Mouse (Mus musculus): ENCODE data around the gene Nfe2l1.
"Not testable (repeated sequence)": the region's sequence is repeated elsewhere in the genome, so short reads cannot be mapped to it uniquely, and the experiment has no call there.

Gene Nfe2l1

GRCm38 (mm10) chr11:96821956-96822355 is 7.8 kb downstream of the Nfe2l1 start:
- no peak for DNase-seq (ENCODE audit: low spot score in 2 of 2)

- no peak for DNase-seq (ENCODE audit: low spot score in 2 of 2)
Observed at GRCm38 (mm10) chr11:96818128-96818710, 11.5 kb downstream of the Nfe2l1 start.

- no peak for DNase-seq (ENCODE audit: low spot score in 2 of 2)
Observed at GRCm38 (mm10) chr11:96816979-96817378, 12.8 kb downstream of the Nfe2l1 start.

DNA sequence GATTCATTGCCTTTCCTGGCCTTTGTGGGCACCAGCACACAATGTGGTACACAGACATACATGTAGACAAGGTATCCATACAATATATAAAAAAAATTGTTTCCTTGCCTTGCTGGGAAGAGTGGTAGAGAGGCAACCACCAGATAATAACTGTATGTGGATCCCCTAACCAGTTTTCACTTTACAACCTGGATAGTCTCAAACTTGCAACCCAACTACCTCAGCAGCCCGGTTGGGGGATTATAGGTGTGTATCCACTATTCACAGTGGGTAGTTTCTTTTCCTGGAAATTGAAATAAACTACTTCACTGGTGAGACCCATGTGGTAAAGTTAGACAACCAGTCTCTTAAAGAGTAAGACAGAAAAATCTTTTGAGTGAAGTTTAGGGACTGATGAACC is 13.3 kb downstream of the Nfe2l1 start:
- no peak for DNase-seq (ENCODE audit: low spot score in 2 of 2)

DNA sequence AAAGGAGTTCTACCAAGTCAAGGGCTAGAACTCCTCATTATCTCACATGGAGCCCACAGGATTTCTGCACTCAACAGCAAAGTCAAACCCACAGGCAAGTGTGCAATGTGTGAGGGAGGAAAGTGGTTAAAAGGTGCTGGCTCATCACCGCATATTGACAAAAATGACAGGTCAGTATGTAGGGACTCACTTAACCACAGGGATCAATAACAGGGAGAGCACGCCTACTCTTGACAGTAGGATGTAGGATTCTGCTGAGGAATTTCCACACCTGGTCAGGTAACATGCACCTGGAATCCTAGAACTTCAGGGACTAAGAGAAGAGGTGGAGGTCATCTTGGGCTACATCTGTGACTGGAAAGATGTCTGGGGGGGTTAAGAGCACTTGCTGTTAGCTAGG is 13.9 kb downstream of the Nfe2l1 start:
- no peak for DNase-seq (ENCODE audit: low spot score in 2 of 2)

DNA sequence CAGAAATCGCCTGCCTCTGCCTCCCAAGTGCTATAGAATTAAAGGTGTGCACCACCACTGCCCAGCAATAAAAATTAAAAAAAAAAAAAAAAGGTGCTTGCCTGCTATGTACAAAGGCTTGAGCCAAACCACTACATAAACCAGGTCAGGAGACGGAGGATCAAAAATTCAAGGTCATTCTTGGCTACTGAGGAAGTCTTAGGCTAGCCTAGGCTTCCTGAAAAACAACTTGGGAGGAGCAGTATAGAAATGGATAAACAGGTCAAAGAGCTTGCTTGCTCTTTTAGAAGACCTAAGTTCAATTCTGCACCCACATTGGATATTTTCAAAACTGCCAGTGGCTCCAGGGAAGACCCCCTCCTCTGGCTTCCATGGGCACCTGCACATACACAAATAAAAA is 15.3 kb downstream of the Nfe2l1 start:
- no peak for DNase-seq (ENCODE audit: low spot score in 2 of 2)

DNA sequence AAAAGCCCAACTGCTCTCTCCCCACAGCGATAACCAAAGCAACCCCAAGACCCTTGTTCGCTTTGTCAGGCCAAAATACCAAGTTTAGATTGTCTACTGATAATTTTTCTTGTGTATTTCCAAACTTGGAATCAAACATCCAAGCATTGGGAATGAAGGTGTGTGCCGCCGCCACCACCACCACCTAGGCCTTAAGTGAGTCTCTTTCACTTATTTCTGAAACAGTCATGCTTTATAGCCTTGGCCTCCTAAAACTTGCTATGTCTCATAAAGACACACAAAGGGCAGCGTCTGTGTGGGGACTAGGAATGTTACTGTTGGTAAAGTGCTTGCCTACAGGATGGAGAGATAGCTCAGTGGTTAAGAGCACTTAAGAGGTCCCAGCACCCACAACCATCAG is 15.8 kb downstream of the Nfe2l1 start:
- no peak for DNase-seq (ENCODE audit: low spot score in 2 of 2)

- DNase-seq (ENCODE audit: low spot score in 2 of 2), result no peak
Observed at GRCm38 (mm10) chr11:96813455-96813854, 16.3 kb downstream of the Nfe2l1 start.

- DNase-seq (ENCODE audit: low spot score in 2 of 2), result not testable (repeated sequence)
Observed at GRCm38 (mm10) chr11:96811188-96811587, 18.6 kb downstream of the Nfe2l1 start.

DNA sequence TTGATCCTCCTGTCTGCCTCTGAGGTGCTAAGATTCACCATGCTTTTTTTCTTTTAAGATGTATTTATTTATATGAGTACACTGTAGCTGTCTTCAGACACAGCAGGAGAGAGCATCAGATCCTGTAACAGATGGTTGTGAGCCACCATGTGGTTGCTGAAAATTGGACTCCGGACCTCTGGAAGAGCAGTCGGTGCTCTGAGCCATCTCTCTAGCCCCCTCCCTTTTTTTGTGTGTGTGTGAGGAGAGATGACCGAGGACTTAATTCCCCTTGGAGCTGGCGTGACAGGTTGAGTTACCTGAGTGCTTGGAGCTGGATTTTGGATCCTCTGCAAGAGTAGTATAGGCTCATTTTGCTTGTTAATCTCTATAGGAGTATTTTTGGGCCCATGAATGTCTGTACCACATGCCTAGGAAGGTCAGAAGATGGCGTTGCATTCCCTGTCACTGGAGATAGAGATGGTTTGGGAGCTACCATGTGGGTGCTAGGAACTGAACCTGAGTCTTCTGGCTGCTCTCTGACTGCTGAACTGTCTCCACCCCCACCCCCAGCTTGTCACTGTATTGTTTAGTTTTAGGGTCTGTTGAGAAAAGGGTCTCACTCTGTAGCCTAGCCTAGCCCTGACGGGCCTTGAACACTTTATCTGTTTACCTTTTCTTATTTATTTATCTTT is 20.1 kb downstream of the Nfe2l1 start:
- DNase-seq (ENCODE audit: low spot score in 2 of 2), result no peak

DNA sequence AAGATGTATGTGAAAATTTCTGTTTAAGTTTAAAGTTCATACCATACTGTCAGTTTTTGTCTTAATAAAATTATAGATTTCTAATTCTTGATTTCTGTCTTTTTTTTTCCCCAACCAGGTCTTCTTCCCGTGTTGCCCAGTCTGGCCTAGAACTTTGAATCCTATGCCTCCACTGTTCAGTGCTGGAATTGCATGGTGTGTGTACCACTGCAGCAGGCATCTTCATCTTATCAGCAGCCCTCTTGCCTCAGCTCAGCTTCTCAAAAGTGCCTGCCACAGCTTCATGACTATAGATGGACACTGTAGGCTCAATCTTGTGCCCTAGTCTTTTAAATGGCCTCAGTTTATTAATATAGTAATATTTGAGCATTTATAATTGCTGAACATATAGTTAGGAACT is 21.7 kb downstream of the Nfe2l1 start:
- no peak for DNase-seq (ENCODE audit: low spot score in 2 of 2)

GRCm38 (mm10) chr11:96805606-96806005 is 24.2 kb downstream of the Nfe2l1 start:
- no peak for DNase-seq (ENCODE audit: low spot score in 2 of 2)

GRCm38 (mm10) chr11:96799511-96799910 is 30.3 kb downstream of the Nfe2l1 start:
- no peak for DNase-seq (ENCODE audit: low spot score in 2 of 2)

DNA sequence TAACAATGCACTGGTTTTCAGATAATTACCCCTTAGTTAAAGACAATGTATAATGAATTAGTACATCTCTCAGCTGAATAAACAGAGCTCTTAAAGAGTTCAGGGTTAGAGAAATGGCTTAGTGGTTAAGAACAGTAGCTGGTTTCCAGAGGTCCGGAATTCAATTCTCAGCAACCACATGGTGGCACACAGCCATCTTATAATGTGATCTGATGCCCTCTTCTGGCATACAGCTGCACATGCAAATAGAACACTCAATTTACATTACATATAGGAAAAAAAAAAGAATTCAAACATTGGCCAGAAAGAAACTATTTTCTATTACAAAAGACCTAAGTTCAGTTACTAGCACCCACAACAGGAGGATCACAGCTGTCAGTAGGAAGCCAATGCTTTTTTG is 33.2 kb downstream of the Nfe2l1 start:
- DNase-seq (ENCODE audit: low spot score in 2 of 2), result no peak

- no peak for DNase-seq (ENCODE audit: low spot score in 2 of 2)
Observed at GRCm38 (mm10) chr11:96796081-96796480, 33.7 kb downstream of the Nfe2l1 start.

GRCm38 (mm10) chr11:96795491-96795890 is 34.3 kb downstream of the Nfe2l1 start:
- no peak for DNase-seq (ENCODE audit: low spot score in 2 of 2)

GRCm38 (mm10) chr11:96790681-96791080 is 39.1 kb downstream of the Nfe2l1 start:
- DNase-seq (ENCODE audit: low spot score in 2 of 2), result no peak

GRCm38 (mm10) chr11:96789990-96790389 is 39.8 kb downstream of the Nfe2l1 start:
- no peak for DNase-seq (ENCODE audit: low spot score in 2 of 2)

- peak; percentile 88 to 89 for DNase-seq (ENCODE audit: low spot score in 2 of 2)
Observed at GRCm38 (mm10) chr11:96788871-96789795, 40.6 kb downstream of the Nfe2l1 start, which contains the start of gene Cbx1. TSS of gene Cbx1 (plus strand) at chr11:96789127.

DNA sequence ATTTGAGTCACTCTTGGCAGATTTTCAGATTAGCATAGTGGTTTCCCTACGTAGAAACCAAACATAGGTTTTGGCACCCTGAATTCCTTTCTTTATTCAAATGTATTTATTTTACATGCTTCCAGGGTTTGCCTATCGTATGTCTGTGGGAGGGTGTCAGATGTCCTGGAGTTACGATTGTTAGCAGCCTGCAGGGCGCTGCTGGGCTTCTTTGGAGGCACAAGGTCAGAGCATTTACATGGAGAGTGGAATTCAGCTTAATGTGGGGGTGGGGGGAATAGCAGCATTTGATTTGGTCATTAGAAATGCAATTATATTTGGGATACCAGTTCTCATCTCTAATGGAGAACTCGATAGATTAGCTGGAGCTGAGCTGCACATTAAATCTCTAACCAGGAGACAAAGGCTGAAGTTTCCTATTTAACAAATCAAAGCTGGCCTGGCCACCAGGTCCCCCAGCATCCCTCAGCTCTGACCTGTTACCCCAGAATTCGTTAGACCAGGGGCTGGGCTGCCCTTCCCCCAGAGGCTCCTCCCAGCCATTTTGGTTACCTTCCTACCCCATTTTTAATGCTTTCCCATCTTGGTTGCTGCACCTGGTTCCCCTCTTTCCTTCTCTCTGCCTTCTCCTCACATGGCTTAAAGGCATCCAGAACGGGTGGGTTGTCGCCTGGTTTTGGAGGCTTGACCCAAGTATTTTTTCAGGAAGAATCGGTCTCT is 42.9 kb downstream of the Nfe2l1 start:
- no peak for DNase-seq (ENCODE audit: low spot score in 2 of 2)

DNA sequence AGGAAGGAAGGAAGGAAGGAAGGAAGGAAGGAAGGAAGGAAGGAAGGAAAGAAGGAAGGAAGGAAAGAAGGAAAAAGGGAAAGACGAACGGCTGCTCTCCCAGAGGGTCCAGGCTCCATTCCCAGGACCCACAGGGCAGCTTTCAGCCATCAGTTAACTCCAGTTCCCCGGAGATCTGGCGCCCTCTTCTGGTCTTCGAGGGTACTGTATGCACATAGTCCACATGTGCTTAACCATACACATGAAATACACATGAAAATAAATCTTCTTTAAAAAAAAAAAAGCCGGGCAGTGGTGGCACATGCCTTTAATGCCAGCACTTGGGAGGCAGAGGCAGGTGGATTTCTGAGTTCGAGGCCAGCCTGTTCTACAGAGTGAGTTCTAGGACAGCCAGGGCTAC is 44.9 kb downstream of the Nfe2l1 start:
- peak; percentile 40 to 85 for DNase-seq (ENCODE audit: low spot score in 2 of 2)

DNA sequence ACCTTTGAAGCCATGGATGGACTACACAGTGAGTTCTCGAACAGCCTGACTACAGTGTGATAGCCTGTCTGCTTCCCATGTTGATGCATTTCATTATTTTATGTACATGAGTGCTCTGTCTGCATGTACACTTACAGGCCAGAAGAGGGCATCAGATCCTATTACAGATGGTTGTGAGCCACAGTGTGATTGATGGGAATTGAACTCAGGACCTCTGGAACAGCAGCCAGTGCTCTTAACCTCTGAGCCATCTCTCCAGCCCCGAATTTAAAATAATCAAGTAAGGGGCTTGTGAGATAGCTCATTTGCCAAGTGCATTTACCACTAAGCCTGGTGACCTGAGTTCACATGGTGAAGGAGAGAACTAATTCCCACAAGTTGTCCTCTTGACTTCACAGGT is 48.3 kb downstream of the Nfe2l1 start:
- no peak for DNase-seq (ENCODE audit: low spot score in 2 of 2)

Data from urinary bladder, postnatal 4 days (tissue).